Mouse (Mus musculus): ENCODE results near the gene Igsf10.
A peak's percentile ranks its signal among the peaks of the same experiment; 100 is the strongest.
"Not testable (repeated sequence)": the region's sequence is repeated elsewhere in the genome, so short reads cannot be mapped to it uniquely, and the experiment has no call there.

The Igsf10 gene

DNA sequence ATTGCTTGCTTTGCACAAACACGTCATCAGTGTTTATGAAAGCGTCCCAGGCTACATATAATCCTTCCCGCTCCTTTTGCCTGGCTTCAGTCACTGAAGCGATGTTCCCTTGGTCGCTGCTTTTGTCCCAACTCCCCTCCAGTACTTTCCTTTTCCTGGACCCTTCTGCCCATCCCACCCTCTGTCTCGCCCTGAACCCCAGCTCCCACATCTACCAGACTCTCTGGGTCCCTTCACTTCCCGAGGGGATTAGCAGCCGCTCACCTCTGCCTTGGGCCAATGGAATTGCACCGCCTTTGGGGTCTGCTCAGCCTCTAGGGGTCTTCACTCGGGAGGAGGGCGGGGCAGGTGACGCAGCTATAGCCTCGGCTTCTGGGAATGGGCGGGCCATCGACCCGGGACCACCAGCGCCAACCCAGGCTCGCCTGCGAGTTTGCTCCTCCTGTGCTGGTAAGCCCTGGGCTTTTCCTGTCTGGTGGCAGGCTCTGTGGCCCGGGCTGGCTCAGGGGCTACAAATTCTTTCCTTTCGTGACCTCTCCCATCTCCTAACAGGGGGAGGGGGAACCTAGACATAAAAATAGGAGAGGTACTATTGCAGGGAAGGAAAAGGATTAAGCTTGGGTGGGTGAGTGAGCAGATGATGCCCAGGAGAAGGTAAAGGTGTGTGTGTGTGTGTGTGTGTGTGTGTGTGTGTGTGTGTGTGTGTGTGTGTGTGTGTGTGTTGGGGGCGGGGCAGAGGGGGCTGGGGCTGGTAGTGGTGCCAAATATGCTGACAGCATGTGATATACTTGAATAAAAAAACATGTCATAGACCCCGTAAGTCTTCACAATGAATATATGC, at the start of gene Igsf10:
TSS of gene Igsf10 (minus strand) at position 330 of the 841 bp plus-strand sequence.
- peak; percentile 26 to 47 for DNase-seq (ENCODE audit: low spot score in 2 of 2)

DNA sequence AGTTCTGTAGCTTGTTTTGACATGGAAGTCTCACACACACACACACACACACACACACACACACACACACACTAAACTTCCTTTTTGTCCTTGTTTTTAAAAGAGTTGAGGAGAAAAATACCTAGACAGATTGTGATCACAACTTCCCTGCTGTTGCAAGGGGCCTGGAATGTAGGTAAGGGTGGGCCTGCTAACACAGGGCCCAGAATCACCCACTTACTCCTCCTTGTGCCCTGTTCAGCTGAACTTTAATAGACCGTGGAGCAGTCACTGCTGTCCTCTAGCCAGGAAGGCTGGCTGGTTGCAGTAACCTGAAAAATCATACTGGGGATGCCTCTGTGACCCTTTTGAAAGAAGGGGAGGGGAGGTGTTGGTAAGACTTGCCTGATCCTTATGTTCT, 41.4 kb upstream of the Igsf10 start:
- DNase-seq (ENCODE audit: low spot score in 2 of 2): no peak

DNA sequence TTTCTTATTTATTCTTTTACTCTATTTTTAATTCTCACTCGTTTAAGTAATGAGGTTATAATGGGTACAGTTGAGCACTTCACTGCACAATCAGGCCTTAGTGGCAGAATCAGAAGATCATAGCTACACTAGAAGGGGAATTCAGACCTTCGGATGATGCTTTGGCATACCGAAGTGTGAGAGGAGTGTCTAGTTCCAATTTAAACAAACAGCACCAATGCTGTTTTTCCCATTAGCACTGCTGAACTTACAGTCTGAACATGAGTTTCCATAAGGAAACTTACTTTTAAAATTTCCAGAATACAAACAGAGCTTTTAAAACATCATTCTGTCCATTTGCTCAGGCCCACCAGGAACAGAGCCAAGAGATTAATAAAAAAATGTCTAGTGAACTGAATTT, 40.8 kb upstream of the Igsf10 start:
- DNase-seq (ENCODE audit: low spot score in 2 of 2): no peak

DNA sequence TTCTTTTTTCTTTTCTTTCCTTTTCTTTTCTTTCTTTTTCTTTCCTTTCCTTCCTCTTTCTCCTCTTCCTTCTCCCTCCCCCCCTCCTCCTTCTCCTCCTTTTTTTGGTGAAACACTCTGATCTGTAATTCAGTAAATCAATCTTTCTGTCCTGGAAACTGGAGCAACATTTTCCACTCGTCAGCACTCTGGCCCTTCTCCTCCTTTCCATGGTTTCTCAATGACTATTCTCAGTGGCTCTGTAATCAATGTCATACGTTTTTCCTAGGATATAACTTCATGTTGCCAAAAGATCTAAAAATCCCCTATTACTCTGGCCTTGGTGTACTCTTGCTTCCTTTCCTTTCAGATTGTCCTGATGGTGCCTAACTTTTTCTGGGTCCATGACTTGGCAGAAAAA, 40.1 kb upstream of the Igsf10 start:
- DNase-seq (ENCODE audit: low spot score in 2 of 2): no peak

DNA sequence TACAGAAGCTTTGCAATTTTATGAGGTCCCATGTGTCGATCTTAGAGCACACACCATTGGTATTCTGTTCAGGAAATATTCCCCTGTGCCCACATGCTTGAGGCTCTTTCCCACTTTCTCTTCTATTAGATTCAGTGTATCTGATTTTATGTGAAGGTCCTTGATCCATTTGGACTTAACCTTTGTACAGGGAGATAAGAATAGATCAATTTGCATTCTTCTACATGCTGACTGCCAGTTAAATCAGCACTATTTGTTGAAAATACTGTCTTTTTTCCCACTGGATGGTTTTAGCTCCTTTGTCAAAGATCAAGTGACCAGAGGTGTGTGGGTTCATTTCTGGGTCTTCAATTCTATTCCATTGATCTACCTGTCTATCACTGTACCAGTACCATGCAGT, 34.6 kb upstream of the Igsf10 start:
- not testable (repeated sequence) for DNase-seq (ENCODE audit: low spot score in 2 of 2)

DNA sequence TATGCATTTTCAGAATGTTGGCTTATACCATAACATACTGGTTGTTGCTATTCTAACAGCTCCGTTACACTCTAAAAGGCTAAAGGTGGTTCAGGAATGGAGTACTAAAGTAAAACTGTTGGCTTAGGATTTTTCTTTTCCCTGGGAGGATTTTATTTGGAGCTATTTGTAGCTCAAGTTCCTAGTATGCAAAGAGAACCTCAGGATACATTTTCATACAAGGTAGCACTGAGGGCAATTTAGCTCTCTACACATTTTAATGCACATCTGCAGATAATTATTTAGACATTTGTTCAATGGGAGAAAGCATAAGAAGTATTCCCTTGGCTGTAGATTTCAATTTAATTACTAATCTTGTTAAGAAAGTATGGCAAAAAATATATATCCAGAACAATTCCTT, 17.7 kb upstream of the Igsf10 start:
- no peak for DNase-seq (ENCODE audit: low spot score in 2 of 2)

DNA sequence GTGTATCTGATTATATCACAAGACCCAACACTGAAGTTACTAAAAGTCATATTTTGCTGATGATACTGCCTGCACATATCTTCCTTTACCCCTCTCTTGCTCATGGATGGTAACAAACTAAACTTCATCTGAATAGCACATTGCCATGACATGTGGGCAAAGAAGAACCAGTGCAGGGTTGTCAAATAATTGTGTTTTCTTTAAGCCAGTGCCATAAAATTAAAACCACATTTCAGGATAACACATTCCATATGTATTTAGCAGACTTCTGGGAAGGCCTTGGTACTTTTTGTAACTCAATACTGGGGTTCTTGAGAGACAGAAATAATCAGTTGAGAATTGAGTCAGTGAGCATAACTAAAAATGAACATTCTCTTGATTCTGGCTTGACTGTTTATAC, 15.9 kb upstream of the Igsf10 start:
- DNase-seq (ENCODE audit: low spot score in 2 of 2): no peak

DNA sequence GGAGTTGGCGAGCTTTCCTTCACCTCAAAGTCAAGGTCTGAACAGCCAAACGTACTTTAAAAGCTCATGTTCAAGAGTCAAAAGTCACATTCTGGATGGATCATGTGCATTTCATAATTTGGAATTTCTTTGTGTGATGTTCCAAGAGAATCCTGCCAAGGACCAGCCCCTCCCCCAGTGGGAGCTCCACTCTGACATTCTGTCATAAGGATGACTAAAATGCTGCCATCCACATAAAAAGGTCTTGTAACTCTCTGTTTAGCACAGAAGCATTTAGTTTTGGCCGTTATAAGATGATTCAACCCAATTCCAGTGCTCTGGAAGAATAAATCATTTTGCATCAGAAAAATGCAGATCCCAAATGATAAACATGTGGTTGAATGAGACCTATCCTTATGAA, 10.0 kb upstream of the Igsf10 start:
- no peak for DNase-seq (ENCODE audit: low spot score in 2 of 2)

DNA sequence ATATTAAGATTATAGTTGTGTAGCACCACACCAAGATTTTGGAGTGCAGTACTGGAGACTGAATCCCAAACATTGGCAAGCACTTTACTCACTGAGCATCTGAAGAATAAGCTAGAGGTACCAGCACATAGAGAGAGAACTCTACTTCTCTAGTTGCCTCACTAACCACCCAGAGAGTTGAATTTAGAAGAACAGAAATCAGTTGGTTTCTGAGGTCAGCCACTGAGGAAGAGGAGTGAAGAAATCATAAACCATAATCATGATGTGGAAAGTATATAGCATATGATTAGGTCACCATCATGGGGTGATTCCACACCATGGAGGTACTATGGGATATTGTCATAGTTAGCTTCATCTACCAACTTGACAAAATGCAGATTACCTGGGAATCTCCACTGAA, 7.6 kb upstream of the Igsf10 start:
- no peak for DNase-seq (ENCODE audit: low spot score in 2 of 2)

DNA sequence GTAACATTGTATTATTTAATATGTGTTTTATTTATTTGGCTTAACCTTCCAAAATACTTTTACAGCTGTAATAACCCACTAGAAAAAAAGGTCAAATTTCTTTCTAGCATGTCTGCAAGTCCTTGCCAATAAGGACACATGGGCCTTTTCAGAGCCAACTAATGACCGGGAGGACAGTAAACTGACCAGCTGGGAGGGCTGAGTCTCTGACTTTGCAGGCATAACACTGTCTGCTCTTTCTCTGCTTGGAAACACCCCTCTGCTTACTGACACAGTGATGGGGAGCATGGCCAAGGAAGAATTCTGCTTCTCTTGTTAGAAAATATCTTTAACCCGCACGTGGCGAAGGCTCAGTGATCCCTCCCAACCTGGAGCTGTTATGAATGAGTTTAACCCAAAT, 1.2 kb downstream of the Igsf10 start:
- no peak for DNase-seq (ENCODE audit: low spot score in 2 of 2)

DNA sequence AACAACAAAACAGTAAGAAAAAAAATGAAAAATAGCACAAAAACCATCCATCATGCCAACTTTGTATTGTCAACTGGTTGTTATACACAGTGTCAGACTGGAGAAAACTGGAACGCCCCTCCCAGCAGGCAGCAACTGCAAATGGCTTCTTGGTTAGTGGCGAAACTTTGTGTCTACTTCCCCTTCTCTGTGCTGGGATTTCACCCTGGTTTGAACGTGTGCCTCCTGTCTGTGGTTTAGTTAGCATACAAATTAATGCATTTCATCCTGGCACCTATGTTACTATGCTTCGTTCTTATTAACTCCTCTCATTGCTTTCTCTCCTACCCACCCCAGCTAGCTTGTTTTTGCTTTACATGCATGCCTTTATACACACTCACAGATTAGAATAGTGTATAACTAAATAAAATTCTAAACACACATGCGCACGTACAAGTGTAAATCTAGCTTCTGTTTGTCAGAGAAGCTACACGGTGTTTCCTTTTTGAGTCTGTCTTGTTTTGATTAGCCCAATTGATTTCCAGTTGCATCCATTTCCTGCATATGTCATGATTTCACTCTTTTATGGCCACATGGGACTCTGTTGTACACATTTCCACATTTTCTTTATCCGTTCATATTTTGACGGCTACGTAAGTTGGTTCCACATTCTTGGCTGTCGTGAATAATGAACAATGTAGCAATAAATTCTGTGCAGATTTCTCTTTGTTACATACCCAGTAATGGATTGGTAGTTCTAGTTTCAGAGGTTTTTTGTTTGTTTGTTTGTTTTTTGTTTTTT, 2.4 kb downstream of the Igsf10 start:
- DNase-seq (ENCODE audit: low spot score in 2 of 2): no peak

DNA sequence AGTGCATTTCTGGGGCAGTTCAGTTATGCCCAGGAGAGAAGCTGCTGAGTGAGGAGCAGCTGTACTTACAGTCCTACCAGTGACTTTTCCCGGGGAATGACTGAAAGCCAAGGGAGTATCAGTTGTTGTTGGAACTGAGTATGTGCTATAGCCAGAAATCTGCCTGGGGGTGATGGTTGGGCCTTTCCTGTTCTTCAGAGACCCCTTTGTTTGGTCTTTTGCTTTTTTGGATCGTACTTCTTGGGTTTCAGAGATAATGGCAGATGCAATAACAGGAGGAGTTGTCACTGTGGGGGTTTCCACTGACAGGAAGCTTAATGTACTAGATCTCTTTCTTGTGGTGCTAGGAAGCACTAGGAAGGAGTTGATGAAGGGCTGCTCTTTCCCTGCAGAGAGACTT, 15.7 kb downstream of the Igsf10 start:
- no peak for DNase-seq (ENCODE audit: low spot score in 2 of 2)

DNA sequence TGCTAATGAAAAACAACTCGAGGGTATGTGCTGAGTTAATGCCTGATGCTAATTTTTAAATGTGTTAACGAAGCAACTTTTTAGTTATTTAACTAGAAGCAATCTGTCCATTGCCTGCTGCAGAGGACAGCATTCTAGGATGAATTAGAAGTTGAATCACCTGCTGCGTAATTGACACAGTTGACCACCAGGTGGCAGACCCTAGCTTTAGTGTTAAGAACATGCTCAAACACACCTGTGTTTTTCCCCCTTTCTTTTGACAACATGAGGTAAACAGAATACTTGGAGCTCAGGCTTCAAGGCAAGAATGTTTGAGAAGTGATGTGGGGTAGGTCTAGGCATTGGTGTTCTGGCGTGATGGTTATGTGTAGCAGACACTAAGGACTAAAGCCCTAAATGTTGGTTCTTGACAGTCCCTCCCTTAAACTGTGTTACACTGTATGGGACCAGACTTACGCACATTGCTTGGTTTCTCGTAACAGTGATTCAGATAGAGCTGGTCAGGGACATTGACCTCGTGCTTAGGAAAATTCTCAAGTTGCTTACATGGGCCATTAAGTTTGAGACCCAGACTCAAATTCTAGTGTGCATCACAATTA, 22.8 kb downstream of the Igsf10 start:
- peak in 1 of 2 experiments; percentile 38 for DNase-seq (ENCODE audit: low spot score in 2 of 2)

DNA sequence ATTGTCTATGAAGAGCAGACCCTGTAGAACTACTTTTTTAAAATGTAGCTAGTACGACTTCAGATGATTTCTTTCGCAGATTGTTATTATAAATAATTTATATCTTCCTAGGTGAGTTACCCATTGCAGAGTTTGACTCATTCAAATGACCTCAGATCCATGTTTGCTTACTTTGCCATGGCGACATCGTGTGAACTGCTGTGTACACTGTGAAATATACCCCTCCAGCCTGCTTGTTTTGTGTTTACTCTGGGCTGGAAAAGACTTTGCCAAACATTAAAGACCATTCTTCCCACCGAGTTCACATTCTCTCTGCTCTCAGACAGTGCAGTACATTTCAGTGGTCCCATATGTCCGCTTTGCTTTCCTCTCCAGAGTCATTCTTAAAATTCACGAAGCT, 28.1 kb downstream of the Igsf10 start:
- DNase-seq (ENCODE audit: low spot score in 2 of 2): no peak

DNA sequence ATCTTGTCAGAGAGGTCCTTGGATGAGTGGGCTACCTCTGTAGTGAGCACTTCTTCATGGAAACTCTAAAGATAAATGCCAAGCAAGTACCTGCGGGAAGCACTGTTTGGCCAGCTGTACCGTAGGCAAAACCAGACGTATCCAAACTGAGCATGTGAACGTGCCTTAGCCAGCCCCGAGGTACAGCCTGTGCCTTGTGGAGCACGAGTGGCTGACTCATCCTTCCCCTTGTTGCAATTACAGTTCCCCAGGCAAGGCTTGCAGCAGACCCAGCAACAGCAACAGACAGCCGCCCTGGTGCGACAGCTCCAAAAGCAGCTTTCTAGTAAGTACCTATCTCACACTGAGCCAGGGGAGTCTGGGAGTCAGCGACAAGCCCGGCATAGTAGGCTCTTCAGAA, 31.6 kb downstream of the Igsf10 start:
- no peak for DNase-seq (ENCODE audit: low spot score in 2 of 2)

DNA sequence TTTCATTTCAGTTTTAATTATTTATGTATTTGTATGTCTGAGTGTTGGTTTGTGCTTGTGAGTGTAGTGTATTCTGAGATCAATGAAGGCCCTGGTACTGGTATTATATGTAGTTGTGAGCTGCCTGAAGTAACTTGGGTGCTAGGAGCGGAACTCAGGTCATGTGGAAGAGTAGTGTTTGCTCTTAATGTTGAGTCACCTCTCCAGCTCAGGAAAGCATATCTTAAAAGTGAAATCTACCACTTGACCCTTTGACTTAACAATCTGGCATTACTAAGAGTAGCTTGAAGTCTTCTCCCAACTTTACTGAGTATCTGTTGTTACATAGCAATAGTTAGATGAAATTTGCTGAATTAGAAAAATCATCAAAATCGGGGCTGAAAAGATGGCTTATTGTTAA, 38.7 kb downstream of the Igsf10 start:
- no peak for DNase-seq (ENCODE audit: low spot score in 2 of 2)

DNA sequence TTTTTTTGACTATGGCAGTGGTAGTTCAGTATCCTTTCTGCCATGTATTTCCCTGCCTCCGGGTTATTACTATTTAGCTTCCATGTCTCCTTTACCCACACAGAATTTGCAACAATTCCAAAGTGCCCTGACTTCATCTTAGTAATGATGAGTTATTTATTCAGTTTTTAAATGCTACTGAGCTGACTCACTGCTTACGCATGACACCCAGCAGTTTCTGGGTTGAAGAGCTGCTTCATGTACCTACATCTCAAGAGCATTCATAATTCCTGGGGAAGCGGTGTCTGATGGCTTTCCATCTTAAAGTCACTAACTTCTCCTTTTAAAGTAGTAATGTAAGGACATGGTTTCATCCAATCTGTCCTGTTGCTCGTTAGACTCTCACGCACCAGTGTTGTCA, 39.2 kb downstream of the Igsf10 start:
- no peak for DNase-seq (ENCODE audit: low spot score in 2 of 2)

DNA sequence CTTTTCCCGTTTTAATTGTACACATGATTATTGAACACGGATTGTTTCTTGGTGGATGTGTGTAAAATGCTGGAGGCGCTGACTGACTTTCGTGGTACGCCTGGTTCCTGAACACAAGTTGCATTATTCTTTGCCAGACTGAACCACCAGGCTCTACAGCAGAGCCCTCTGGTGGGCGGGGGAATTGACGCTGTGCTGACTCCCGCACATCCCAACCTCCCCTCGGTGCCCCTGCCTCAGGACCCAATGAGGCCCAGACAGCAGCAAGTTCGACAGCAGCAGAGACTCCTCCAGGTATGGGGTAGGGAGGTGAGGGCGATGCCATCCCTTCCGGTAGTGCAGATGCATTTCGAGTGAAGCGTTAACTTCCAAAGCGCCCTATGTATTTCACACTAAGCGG, 46.5 kb downstream of the Igsf10 start:
- DNase-seq (ENCODE audit: low spot score in 2 of 2): no peak

DNA sequence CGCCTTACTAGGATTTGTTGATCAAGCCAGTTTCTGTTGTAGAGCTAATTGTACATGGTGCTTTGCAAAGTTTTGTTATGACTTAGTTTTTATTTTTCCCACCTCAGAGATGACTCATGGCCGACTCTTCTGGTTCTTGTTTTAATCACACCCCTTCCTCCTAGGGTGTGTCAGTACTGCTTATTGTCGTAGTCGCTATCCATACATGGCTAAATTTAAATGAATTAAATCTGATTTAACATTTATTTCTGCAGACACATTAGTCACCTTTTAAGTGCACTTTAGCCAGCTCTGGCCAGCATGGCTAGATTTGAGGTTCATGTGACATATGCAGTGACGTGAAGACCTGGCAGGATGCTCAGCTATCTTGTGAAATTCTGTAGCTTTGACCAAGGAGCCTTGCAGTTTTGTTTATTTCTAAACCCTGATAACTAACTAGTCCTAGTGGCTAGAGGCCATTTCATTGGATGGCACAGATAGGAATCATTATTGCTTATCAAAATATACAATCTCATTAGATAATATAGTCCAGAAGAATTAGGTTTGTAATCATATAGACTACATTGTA, 47.5 kb downstream of the Igsf10 start:
- DNase-seq (ENCODE audit: low spot score in 2 of 2): no peak

DNA sequence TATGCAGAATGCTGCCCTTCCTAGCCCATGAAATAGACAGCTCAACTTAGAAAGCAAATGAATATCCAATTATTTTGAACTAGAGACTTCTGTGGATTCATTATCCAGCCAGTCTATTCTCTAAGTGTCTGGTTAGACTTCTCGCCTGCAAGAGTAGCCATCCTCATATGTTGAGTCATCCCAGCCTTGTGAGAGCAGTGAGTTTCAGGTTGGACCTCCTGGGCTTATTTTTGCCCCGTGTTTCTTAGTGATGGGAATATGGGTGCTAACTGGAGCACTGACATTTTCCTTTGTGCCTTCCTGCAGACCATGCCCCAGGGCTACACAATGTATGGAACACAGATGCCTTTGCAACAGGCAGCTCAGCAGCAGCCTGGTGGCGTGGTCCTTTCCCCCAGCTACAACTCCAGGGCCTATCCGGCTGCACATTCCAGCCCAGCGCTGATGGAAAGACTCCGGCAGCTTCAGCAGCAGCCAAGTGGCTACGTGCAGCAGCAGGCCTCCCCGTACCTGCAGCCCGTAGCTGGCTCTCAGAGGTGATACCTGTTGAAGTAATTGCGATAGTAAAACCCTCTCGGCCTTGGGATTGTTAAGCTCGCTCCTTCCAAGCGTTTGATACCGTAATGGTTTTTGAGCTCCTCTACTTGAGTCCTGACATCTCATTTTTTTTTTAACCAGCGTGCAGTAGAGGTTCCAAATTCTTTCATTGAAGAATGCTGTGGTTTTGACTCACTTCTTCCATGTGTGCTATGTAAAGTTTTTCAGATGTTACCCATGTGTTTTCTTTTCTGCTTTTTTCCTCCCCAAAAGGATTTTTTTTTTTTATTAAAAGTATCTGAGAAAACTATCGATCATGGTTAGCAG, 48.3 kb downstream of the Igsf10 start:
- DNase-seq (ENCODE audit: low spot score in 2 of 2): no peak

DNA sequence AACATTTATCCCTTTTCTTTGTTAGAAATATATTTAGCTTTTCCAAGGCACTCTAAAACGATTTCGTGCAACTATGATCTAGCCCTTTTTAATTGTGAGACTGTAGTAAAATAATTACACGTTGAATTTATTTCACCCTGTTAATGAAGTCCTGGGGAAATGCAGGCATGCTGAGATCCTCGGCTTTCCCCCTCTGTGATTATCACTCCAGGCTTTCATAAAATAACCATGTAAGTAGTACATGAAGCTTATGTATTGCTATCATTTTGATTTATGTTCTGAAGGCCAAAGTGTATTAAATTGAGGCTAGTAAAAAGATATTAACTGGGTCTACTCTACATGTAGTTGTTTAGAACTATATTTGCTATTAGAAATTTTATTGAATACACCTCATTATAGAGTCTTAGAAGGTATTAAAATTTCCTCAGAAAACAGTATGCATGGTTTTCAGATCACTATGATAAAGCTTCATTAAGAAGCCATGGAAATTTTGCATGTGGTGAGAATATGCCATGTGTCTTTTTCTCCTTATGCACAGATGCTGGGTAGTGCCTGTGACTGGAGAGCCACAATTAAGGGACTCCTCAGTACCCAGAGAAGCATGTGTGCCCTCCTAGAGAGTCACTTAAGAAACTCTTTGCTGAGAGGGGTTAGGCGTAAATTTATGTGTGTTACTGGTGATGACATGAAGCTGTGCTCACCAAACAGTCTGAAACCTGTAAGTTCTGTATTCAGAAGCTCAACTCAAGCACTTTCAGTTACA, 50.6 kb downstream of the Igsf10 start:
- DNase-seq (ENCODE audit: low spot score in 2 of 2): no peak

All from frontal cortex, postnatal 10 days (tissue).